Mouse (Mus musculus) CD8-positive naive resting alpha-beta T cell, adult 2 months (primary cell): ENCODE measurements around the gene Rhbdf1.

Experiments used
- DNase-seq, 2 experiments: peaks; one replicate each; pipeline ENCODE4 v3.0.0; 2022; ENCODE audit warnings: low read depth in 2 of 2, low spot score in 2 of 2

The Rhbdf1 gene

GRCm38 (mm10) chr11:32193156-32193555, 28.9 kb downstream of the Rhbdf1 start:
- DNase-seq = no peak

- no peak for DNase-seq
Measured at GRCm38 (mm10) chr11:32190603-32191110, 31.4 kb downstream of the Rhbdf1 start.

GRCm38 (mm10) chr11:32190119-32190518, 32.0 kb downstream of the Rhbdf1 start:
- no peak for DNase-seq

- no peak for DNase-seq
Measured at GRCm38 (mm10) chr11:32189434-32189833, 32.7 kb downstream of the Rhbdf1 start.

GRCm38 (mm10) chr11:32188881-32189280, 33.2 kb downstream of the Rhbdf1 start:
- DNase-seq = no peak

GRCm38 (mm10) chr11:32187256-32187655, 34.8 kb downstream of the Rhbdf1 start:
- no peak for DNase-seq

GRCm38 (mm10) chr11:32186031-32186430, 36.1 kb downstream of the Rhbdf1 start:
- DNase-seq = no peak

GRCm38 (mm10) chr11:32184469-32184868, 37.6 kb downstream of the Rhbdf1 start:
- DNase-seq = no peak

- peak; percentile 67 to 76 for DNase-seq
Measured at GRCm38 (mm10) chr11:32181973-32182868, 39.9 kb downstream of the Rhbdf1 start.

GRCm38 (mm10) chr11:32181246-32181645, 40.9 kb downstream of the Rhbdf1 start:
- no peak for DNase-seq

GRCm38 (mm10) chr11:32178506-32178905, 43.6 kb downstream of the Rhbdf1 start:
- DNase-seq = no peak

- no peak for DNase-seq
Measured at GRCm38 (mm10) chr11:32166683-32167082, 55.4 kb downstream of the Rhbdf1 start.

GRCm38 (mm10) chr11:32161922-32162804, 59.9 kb downstream of the Rhbdf1 start:
- DNase-seq = peak; percentile 77 to 86

- no peak for DNase-seq
Measured at GRCm38 (mm10) chr11:32161500-32161899, 60.6 kb downstream of the Rhbdf1 start.

- DNase-seq = no peak
Measured at GRCm38 (mm10) chr11:32160341-32160740, 61.8 kb downstream of the Rhbdf1 start.
